9 mouse cellular contexts compared by ENCODE assay signal in the genomic region with DNA sequence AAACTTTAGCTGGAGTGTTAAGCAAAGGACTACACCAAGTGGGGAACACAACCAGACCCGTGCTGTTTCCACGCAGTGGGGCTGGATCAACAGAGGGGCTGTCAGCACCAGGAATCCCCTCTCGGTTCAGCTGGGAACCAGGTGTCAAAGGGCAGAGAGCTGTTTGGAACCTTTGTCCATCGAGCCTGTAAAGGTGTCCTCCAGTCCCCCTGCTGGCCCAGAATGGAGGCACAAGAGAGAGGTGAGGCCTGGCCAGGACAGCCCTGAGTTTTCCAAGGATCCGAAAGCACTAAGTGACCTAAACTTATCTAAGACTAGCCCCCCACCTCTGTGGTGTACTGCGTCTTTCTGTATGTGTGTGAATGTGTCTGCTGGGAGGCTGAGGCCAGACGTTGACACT. TPM values are rescaled to one million over a fixed set of nuclear protein-coding genes. Genes with fewer than 3 reads are reported as not detected.
A peak's percentile ranks its signal among the peaks of the same experiment; 100 is the strongest.
DNase-seq lines count a peak whose midpoint lies in the region; ATAC-seq and TF ChIP-seq lines count a peak whose summit lies in the region.
"Had no signal": no experiment of that assay in that cellular context is flagged by ENCODE, and none has a peak within 500 bp of the region (broad histone marks: within the 10 kb centered on the region; RNA-seq: fewer than 3 reads in every experiment).

No protein-coding gene starts in this region.

- H3K9ac ChIP-seq in intestine, postnatal 0 days (ENCODE audit: low read depth, low read length), result no peak overlapping the region
- no peak overlapping the region for H3K9ac ChIP-seq in intestine, embryonic 15.5 days
- H3K9ac ChIP-seq: limb, embryonic 15.5 days had no signal

- DNase-seq in CD4-positive helper T cell, adult 2 months (ENCODE audit: low read depth, low spot score), result peak; percentile 31
- peak; percentile 53 for DNase-seq in NIH3T3 (ENCODE audit: low read depth)
- peak; percentile 77 for DNase-seq in kidney, postnatal 14 days
- peak; percentile 38 for DNase-seq in yolk sac, embryonic 10.5 days (ENCODE audit: low spot score)
- no peak for DNase-seq in left cerebral cortex, postnatal 25 days (ENCODE audit: low spot score in 2 of 2)
- DNase-seq in layer of hippocampus, adult 9-11 months, result no peak

- no peak for ATAC-seq in intestine, postnatal 0 days
- no peak for ATAC-seq in intestine, embryonic 15.5 days

- no peaks in the 10 kb centered on the region for H3K9me3 ChIP-seq in intestine, postnatal 0 days (ENCODE audit: control insufficient read depth)
- H3K9me3 ChIP-seq in intestine, embryonic 15.5 days, result no peaks in the 10 kb centered on the region
- H3K9me3 ChIP-seq: limb, embryonic 15.5 days had no signal

- H3K27me3 ChIP-seq in intestine, postnatal 0 days (replicated peaks; ENCODE audit: control insufficient read depth, insufficient read depth, low read length), result no peaks in the 10 kb centered on the region
- H3K27me3 ChIP-seq in intestine, embryonic 15.5 days (replicated peaks), result no peaks in the 10 kb centered on the region
- H3K27me3 ChIP-seq: limb, embryonic 15.5 days had no signal

- no peak overlapping the region for H3K4me2 ChIP-seq in intestine, postnatal 0 days (replicated peaks; ENCODE audit: low read depth)
- no peak overlapping the region for H3K4me2 ChIP-seq in intestine, embryonic 15.5 days (replicated peaks)
- H3K4me2 ChIP-seq: limb, embryonic 15.5 days had no signal

- H3K36me3 ChIP-seq in intestine, postnatal 0 days (ENCODE audit: control insufficient read depth, insufficient read depth), result no peaks in the 10 kb centered on the region
- H3K36me3 ChIP-seq in intestine, embryonic 15.5 days, result no peaks in the 10 kb centered on the region
- H3K36me3 ChIP-seq: limb, embryonic 15.5 days had no signal

- peak; percentile 77 for TF ChIP-seq CTCF in intestine, postnatal 0 days (IDR thresholded peaks at IDR 0.05; ENCODE audit: low read depth)

- intact Hi-C loops in left cerebral cortex, postnatal 25 days (cut with DNase I), result no loop called here

- H3K27ac ChIP-seq in intestine, postnatal 0 days (ENCODE audit: low read depth, low read length), result no peak overlapping the region
- no peak overlapping the region for H3K27ac ChIP-seq in intestine, embryonic 15.5 days
- H3K27ac ChIP-seq: limb, embryonic 15.5 days had no signal

- 44% methylated on average over 7 of the region's 7 CpGs for WGBS in intestine, postnatal 0 days
- 43% methylated on average over 7 of the region's 7 CpGs for WGBS in intestine, embryonic 15.5 days

- H3K4me3 ChIP-seq in intestine, postnatal 0 days (ENCODE audit: low read depth, low read length), result no peak overlapping the region
- H3K4me3 ChIP-seq in intestine, embryonic 15.5 days (replicated peaks), result no peak overlapping the region
- H3K4me3 ChIP-seq: limb, embryonic 15.5 days had no signal

- 0 out of 2 replicates have a peak, but pooled peaks cover 5% of the 10 kb centered on the region for H3K4me1 ChIP-seq in intestine, postnatal 0 days (replicated peaks; ENCODE audit: control insufficient read depth, insufficient read depth, low read length)
- H3K4me1 ChIP-seq in intestine, embryonic 15.5 days (replicated peaks), result 0 out of 2 replicates have a peak, but pooled peaks cover 5% of the 10 kb centered on the region

RNA-seq across cellular contexts. Expression of gene Ptma, which starts 6.2 kb away (rescaled TPM):
- 1,008 and 1,098 TPM in 2 replicates for polyA plus RNA-seq in intestine, postnatal 0 days (2015; fragmentation: Nextera tagmentation; extraction: Ambion mirVana)
- 2,151 and 2,475 TPM in 2 replicates for polyA plus RNA-seq in intestine, embryonic 15.5 days (2015; fragmentation: Nextera tagmentation; extraction: Ambion mirVana)
- 100 to 1,000 TPM; 359 to 366 TPM for total RNA-seq in left cerebral cortex, postnatal 25 days (2021)

Comparison
In these comparisons a context has a peak if more than half of its experiments do, and no peak if none do; other contexts are left out.
1. DNase-seq: peak in CD4-positive helper T cell, adult 2 months (single experiment), NIH3T3 (single experiment), kidney, postnatal 14 days (single experiment) and yolk sac, embryonic 10.5 days (single experiment); none in left cerebral cortex, postnatal 25 days (0 of 2) and layer of hippocampus, adult 9-11 months (single experiment).